Mouse (Mus musculus): ENCODE data around the gene Ranbp3l. TPM values are rescaled to one million over a fixed set of nuclear protein-coding genes. Genes with fewer than 3 reads are reported as not detected.

The Ranbp3l gene
- 0.12 and 0.31 TPM in 2 replicates for polyA plus RNA-seq (2015; fragmentation: Nextera tagmentation; extraction: Ambion mirVana)

- H3K9ac ChIP-seq (ENCODE audit: low read depth, low read length): peak within 1 kb of the TSS; percentile 30; the same call in 1 of the 2 replicates
- H3K27me3 ChIP-seq (replicated peaks; ENCODE audit: control insufficient read depth, insufficient read depth, low read length): no peaks in the 10 kb centered on the region
- peak; percentile 87 for ATAC-seq
- 20% methylated on average over 18 of the region's 18 CpGs for WGBS
- no peaks in the 10 kb centered on the region for H3K9me3 ChIP-seq (ENCODE audit: control insufficient read depth, low read length)
- no peak within 1 kb of the TSS for H3K27ac ChIP-seq (ENCODE audit: low read length)
- peak within 1 kb of the TSS; percentile 67 for H3K4me2 ChIP-seq (ENCODE audit: low read depth, low read length)
- peaks cover 6% of the 10 kb centered on the region; the same call in 1 of the 2 replicates for H3K4me1 ChIP-seq (ENCODE audit: control insufficient read depth, insufficient read depth, low read length)
- H3K36me3 ChIP-seq (ENCODE audit: control insufficient read depth, insufficient read depth, low read length): no peaks in the 10 kb centered on the region
- H3K4me3 ChIP-seq (ENCODE audit: low read length): peak within 1 kb of the TSS; percentile 37
These were observed at the start of gene Ranbp3l for GRCm38 (mm10) chr15:8967573-8968228. Ranbp3l (plus strand) TSS chr15:8967949.

GRCm38 (mm10) chr15:8930061-8930460 is 37.7 kb upstream of the Ranbp3l start:
- Histone ChIP-seq H3K4me2 (ENCODE audit: low read depth, low read length) (no peak overlapping the region), H3K4me3 (ENCODE audit: low read length) (no peak overlapping the region), H3K9me3 (ENCODE audit: control insufficient read depth, low read length) (no peaks in the 10 kb centered on the region), H3K9ac (ENCODE audit: low read depth, low read length) (no peak overlapping the region), H3K4me1 (ENCODE audit: control insufficient read depth, insufficient read depth, low read length) (no peaks in the 10 kb centered on the region), H3K36me3 (ENCODE audit: control insufficient read depth, insufficient read depth, low read length) (no peaks in the 10 kb centered on the region), H3K27ac (ENCODE audit: low read length) (no peak overlapping the region), H3K27me3 (replicated peaks; ENCODE audit: control insufficient read depth, insufficient read depth, low read length) (no peaks in the 10 kb centered on the region)
- no peak for ATAC-seq
- 71% methylated on average over 1 of the region's 1 CpGs for WGBS

- Histone ChIP-seq H3K4me1 (ENCODE audit: control insufficient read depth, insufficient read depth, low read length) (no peaks in the 10 kb centered on the region), H3K4me2 (ENCODE audit: low read depth, low read length) (no peak overlapping the region), H3K27ac (ENCODE audit: low read length) (no peak overlapping the region), H3K27me3 (replicated peaks; ENCODE audit: control insufficient read depth, insufficient read depth, low read length) (no peaks in the 10 kb centered on the region), H3K36me3 (ENCODE audit: control insufficient read depth, insufficient read depth, low read length) (no peaks in the 10 kb centered on the region), H3K9ac (ENCODE audit: low read depth, low read length) (no peak overlapping the region), H3K4me3 (ENCODE audit: low read length) (no peak overlapping the region), H3K9me3 (ENCODE audit: control insufficient read depth, low read length) (no peaks in the 10 kb centered on the region)
- WGBS: 82% methylated on average over 3 of the region's 3 CpGs
- ATAC-seq: no peak
These were observed 30.8 kb upstream of the Ranbp3l start for GRCm38 (mm10) chr15:8936911-8937310.

- Histone ChIP-seq H3K36me3 (ENCODE audit: control insufficient read depth, insufficient read depth, low read length) (no peaks in the 10 kb centered on the region), H3K4me3 (ENCODE audit: low read length) (no peak overlapping the region), H3K27ac (ENCODE audit: low read length) (no peak overlapping the region), H3K27me3 (replicated peaks; ENCODE audit: control insufficient read depth, insufficient read depth, low read length) (no peaks in the 10 kb centered on the region), H3K9ac (ENCODE audit: low read depth, low read length) (no peak overlapping the region), H3K4me2 (ENCODE audit: low read depth, low read length) (no peak overlapping the region), H3K4me1 (ENCODE audit: control insufficient read depth, insufficient read depth, low read length) (no peaks in the 10 kb centered on the region), H3K9me3 (ENCODE audit: control insufficient read depth, low read length) (no peaks in the 10 kb centered on the region)
- WGBS: 60% methylated on average over 5 of the region's 5 CpGs
- no peak for ATAC-seq
These were observed 26.9 kb upstream of the Ranbp3l start for GRCm38 (mm10) chr15:8940861-8941260.

DNA sequence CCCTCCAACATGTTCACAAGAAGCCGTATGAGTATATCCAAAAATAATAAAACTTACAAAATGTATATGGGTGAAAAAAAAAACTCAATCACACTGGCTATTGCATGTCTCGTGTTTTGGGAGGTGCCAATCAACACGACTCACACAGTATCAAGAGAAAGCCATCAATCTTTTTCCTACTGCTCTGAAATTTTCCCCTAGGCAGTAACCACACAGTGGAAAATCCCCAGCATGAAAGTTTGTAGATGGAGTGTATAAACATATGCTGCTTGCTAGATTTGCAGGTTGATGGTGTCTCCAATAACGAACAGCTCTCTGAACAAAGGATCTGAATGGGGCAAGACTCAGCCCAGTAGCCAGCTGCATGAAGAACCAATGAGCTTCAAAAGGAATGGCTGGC is 16.9 kb upstream of the Ranbp3l start:
- Histone ChIP-seq H3K27me3 (replicated peaks; ENCODE audit: control insufficient read depth, insufficient read depth, low read length) (no peaks in the 10 kb centered on the region), H3K9ac (ENCODE audit: low read depth, low read length) (no peak overlapping the region), H3K27ac (ENCODE audit: low read length) (no peak overlapping the region), H3K9me3 (ENCODE audit: control insufficient read depth, low read length) (no peaks in the 10 kb centered on the region), H3K4me2 (ENCODE audit: low read depth, low read length) (no peak overlapping the region), H3K36me3 (ENCODE audit: control insufficient read depth, insufficient read depth, low read length) (no peaks in the 10 kb centered on the region), H3K4me1 (ENCODE audit: control insufficient read depth, insufficient read depth, low read length) (no peaks in the 10 kb centered on the region), H3K4me3 (ENCODE audit: low read length) (no peak overlapping the region)
- no peak for ATAC-seq
- WGBS: 68% methylated on average over 4 of the region's 4 CpGs

DNA sequence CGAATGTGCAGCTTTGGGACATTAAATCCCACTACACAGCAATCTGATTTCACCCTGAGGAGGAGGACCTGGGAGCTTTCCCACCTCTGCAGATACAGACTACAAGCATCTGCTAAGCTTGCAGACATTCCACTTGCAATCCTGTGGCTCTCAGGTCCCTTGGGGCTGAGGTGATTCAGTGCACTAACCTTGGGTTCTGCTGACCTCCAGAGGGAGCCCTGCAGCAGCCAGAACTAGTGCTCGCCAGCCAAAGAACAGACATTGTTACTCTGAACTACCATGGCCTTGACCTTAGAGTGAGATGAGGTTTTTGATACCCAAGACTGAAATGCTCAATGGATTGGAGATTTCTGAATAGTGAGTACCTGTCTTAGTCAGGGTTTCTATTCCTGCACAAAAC is 4.4 kb upstream of the Ranbp3l start:
- H3K27ac ChIP-seq (ENCODE audit: low read length): no peak overlapping the region
- H3K4me3 ChIP-seq (ENCODE audit: low read length): no peak overlapping the region
- peaks cover 3% of the 10 kb centered on the region; the same call in 1 of the 2 replicates for H3K4me1 ChIP-seq (ENCODE audit: control insufficient read depth, insufficient read depth, low read length)
- no peaks in the 10 kb centered on the region for H3K27me3 ChIP-seq (replicated peaks; ENCODE audit: control insufficient read depth, insufficient read depth, low read length)
- no peaks in the 10 kb centered on the region for H3K9me3 ChIP-seq (ENCODE audit: control insufficient read depth, low read length)
- H3K9ac ChIP-seq (ENCODE audit: low read depth, low read length): no peak overlapping the region
- 61% methylated on average over 2 of the region's 2 CpGs for WGBS
- no peak overlapping the region for H3K4me2 ChIP-seq (ENCODE audit: low read depth, low read length)
- no peaks in the 10 kb centered on the region for H3K36me3 ChIP-seq (ENCODE audit: control insufficient read depth, insufficient read depth, low read length)
- no peak for ATAC-seq

- WGBS: 34% methylated on average over 14 of the region's 14 CpGs
- peak; percentile 58 for ATAC-seq
- H3K27me3 ChIP-seq (replicated peaks; ENCODE audit: control insufficient read depth, insufficient read depth, low read length): no peaks in the 10 kb centered on the region
- peaks cover 6% of the 10 kb centered on the region; the same call in 1 of the 2 replicates for H3K4me1 ChIP-seq (ENCODE audit: control insufficient read depth, insufficient read depth, low read length)
- no peaks in the 10 kb centered on the region for H3K36me3 ChIP-seq (ENCODE audit: control insufficient read depth, insufficient read depth, low read length)
- H3K4me3 ChIP-seq (ENCODE audit: low read length): peak overlapping the region; percentile 37
- H3K9ac ChIP-seq (ENCODE audit: low read depth, low read length): no peak overlapping the region; the same call in 1 of the 2 replicates
- peak overlapping the region; percentile 67 for H3K4me2 ChIP-seq (ENCODE audit: low read depth, low read length)
- no peak overlapping the region for H3K27ac ChIP-seq (ENCODE audit: low read length)
- no peaks in the 10 kb centered on the region for H3K9me3 ChIP-seq (ENCODE audit: control insufficient read depth, low read length)
These were observed 463 bp downstream of the Ranbp3l start for GRCm38 (mm10) chr15:8968229-8968595.

DNA sequence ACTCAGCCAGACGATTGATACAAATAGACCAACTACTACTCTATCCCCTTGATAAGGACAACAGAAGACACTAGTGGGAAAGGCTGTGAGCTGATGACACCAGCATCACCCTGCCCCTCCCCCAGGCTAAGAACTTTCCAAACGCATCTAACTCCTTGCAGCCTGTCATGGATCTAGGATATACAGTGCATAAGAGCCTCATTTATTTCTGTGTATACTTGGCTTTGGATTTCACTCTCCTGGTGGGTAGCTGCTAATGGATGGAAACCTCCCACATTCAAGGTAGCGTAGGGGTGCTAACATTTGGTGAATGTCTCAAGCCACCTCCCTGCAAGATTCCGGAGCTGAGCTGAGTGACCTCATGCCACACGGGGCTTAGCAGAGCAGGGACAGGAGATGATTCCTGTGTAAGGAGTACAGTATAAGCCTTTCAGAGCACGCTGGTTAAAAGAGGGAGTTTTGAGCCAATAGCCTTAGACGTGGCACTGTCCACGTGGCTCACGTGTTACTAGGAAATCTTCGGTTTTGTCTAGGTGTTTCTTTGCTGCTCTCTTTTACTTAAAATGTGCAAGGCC is 1.4 kb downstream of the Ranbp3l start:
- Histone ChIP-seq H3K27me3 (replicated peaks; ENCODE audit: control insufficient read depth, insufficient read depth, low read length) (no peaks in the 10 kb centered on the region), H3K4me3 (ENCODE audit: low read length) (no peak overlapping the region), H3K36me3 (ENCODE audit: control insufficient read depth, insufficient read depth, low read length) (no peaks in the 10 kb centered on the region), H3K9me3 (ENCODE audit: control insufficient read depth, low read length) (no peaks in the 10 kb centered on the region), H3K4me2 (ENCODE audit: low read depth, low read length) (no peak overlapping the region), H3K4me1 (ENCODE audit: control insufficient read depth, insufficient read depth, low read length) (peaks cover 6% of the 10 kb centered on the region; the same call in 1 of the 2 replicates), H3K9ac (ENCODE audit: low read depth, low read length) (no peak overlapping the region), H3K27ac (ENCODE audit: low read length) (no peak overlapping the region)
- no peak for ATAC-seq
- 75% methylated on average over 10 of the region's 10 CpGs for WGBS

DNA sequence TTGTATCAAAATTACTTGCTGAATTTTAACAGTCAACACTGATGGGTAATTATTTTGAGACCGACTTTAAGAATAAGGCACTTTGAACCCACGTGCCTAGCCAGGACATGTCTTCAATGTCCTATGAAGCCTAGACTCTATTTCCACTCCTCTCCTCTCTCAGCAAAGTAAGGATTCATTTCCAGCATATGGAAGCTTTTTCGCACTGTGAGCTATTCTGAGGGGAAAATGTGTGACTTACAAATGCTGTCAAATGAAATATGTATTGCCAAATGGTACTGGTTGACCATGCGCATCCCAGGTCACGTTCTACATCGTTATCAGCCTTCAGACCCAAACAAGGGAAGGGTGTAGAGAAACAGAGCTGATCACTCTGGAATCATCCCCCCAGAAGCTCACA is 23.5 kb downstream of the Ranbp3l start:
- no peaks in the 10 kb centered on the region for H3K9me3 ChIP-seq (ENCODE audit: control insufficient read depth, low read length)
- H3K27ac ChIP-seq (ENCODE audit: low read length): no peak overlapping the region
- no peaks in the 10 kb centered on the region for H3K4me1 ChIP-seq (ENCODE audit: control insufficient read depth, insufficient read depth, low read length)
- WGBS: 92% methylated on average over 6 of the region's 6 CpGs
- no peaks in the 10 kb centered on the region for H3K27me3 ChIP-seq (replicated peaks; ENCODE audit: control insufficient read depth, insufficient read depth, low read length)
- H3K9ac ChIP-seq (ENCODE audit: low read depth, low read length): no peak overlapping the region
- no peak overlapping the region for H3K4me3 ChIP-seq (ENCODE audit: low read length)
- no peak for ATAC-seq
- no peaks in the 10 kb centered on the region for H3K36me3 ChIP-seq (ENCODE audit: control insufficient read depth, insufficient read depth, low read length)
- no peak overlapping the region for H3K4me2 ChIP-seq (ENCODE audit: low read depth, low read length)

Data from intestine, embryonic 16.5 days (tissue).